In the genomic region with DNA sequence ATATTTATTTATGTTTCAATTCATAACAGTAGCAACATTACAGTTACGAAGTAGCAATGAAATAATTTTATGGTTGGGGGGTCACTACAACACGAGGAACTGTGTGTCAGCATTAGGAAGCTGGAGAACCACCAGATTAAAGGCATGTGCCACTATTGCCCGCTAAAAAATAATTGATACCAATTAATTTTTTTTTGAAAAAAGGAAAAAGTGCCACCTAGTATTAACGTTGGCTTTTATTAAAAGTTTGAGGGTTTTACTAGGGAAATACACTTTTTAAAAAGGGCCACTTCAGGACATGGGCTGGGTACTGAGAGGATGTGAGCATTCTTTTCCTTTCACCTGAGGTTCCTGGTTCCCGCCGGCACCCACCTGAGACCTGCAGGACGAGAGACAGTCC, we compare ENCODE assay signal across 8 mouse cellular contexts. TPM values are rescaled to one million over a fixed set of nuclear protein-coding genes. Genes with fewer than 3 reads are reported as not detected.
A peak's percentile ranks its signal among the peaks of the same experiment; 100 is the strongest.
DNase-seq lines count a peak whose midpoint lies in the region; ATAC-seq lines count a peak whose summit lies in the region.

A gene (plus strand): TSS at position 301 of the 400 bp plus-strand sequence.

- H3K36me3 ChIP-seq in kidney, embryonic 14.5 days (ENCODE audit: control insufficient read depth, insufficient read depth, low read length) = no peaks in the 10 kb centered on the region
- H3K36me3 ChIP-seq in midbrain, embryonic 14.5 days (ENCODE audit: control insufficient read depth, insufficient read depth, low read length) = no peaks in the 10 kb centered on the region

- intact Hi-C loops in gastrocnemius, postnatal 36 days (cut with DNase I) = loop anchor here (2.0 kb wide), 1 partner anchor 20 kb away; no protein-coding TSS in a partner anchor

- WGBS in kidney, embryonic 14.5 days = 18% methylated on average over 7 of the region's 7 CpGs
- WGBS in large intestine, adult 2 months = 16% methylated on average over 7 of the region's 7 CpGs
- 21% methylated on average over 7 of the region's 7 CpGs for WGBS in midbrain, embryonic 14.5 days

- peak within 1 kb of the TSS; percentile 84 for H3K4me3 ChIP-seq in kidney, embryonic 14.5 days (ENCODE audit: low read length)
- peak within 1 kb of the TSS; percentile 92 for H3K4me3 ChIP-seq in midbrain, embryonic 14.5 days (replicated peaks; ENCODE audit: low read depth, low read length)

- ATAC-seq in kidney, embryonic 14.5 days (ENCODE audit: low FRiP score, low TSS enrichment) = no peak
- ATAC-seq in midbrain, embryonic 14.5 days (ENCODE audit: low FRiP score, low TSS enrichment) = no peak

- no peaks in the 10 kb centered on the region for H3K27me3 ChIP-seq in kidney, embryonic 14.5 days (ENCODE audit: control insufficient read depth, insufficient read depth, low read length)
- H3K27me3 ChIP-seq in midbrain, embryonic 14.5 days (ENCODE audit: control insufficient read depth, insufficient read depth, low read length) = no peaks in the 10 kb centered on the region

- H3K27ac ChIP-seq in kidney, embryonic 14.5 days (ENCODE audit: low read depth, low read length) = no peak within 1 kb of the TSS
- peak within 1 kb of the TSS; percentile 81 for H3K27ac ChIP-seq in midbrain, embryonic 14.5 days (replicated peaks; ENCODE audit: low read depth, low read length)

- no peak for DNase-seq in kidney, postnatal 4 days
- no peak for DNase-seq in adrenal gland, postnatal 4 days (ENCODE audit: low spot score in 2 of 2)
- no peak for DNase-seq in gastrocnemius, postnatal 36 days
- DNase-seq in large intestine, adult 2 months (ENCODE audit: low read depth, low spot score) = no peak
- no peak for DNase-seq in midbrain, embryonic 14.5 days
- no peak for DNase-seq in right cerebral cortex, postnatal 14 days
- no peak for DNase-seq in retina, embryonic 14.5 days (ENCODE audit: low spot score)

- H3K9me3 ChIP-seq in kidney, embryonic 14.5 days (ENCODE audit: control insufficient read depth, low read length) = no peaks in the 10 kb centered on the region
- no peaks in the 10 kb centered on the region for H3K9me3 ChIP-seq in midbrain, embryonic 14.5 days (ENCODE audit: control insufficient read depth, low read length)

- H3K4me1 ChIP-seq in kidney, embryonic 14.5 days (ENCODE audit: control insufficient read depth, insufficient read depth, low read length) = peaks cover 5% of the 10 kb centered on the region; the same call in 1 of the 2 replicates
- H3K4me1 ChIP-seq in midbrain, embryonic 14.5 days (ENCODE audit: control insufficient read depth, insufficient read depth, low read length) = peaks cover 21% of the 10 kb centered on the region

- peak within 1 kb of the TSS; percentile 90 for H3K9ac ChIP-seq in kidney, embryonic 14.5 days (ENCODE audit: low read depth, low read length)
- peak within 1 kb of the TSS; percentile 96 for H3K9ac ChIP-seq in midbrain, embryonic 14.5 days (replicated peaks; ENCODE audit: low read length)

- H3K4me2 ChIP-seq in kidney, embryonic 14.5 days (replicated peaks; ENCODE audit: low read depth, low read length) = peak within 1 kb of the TSS; percentile 98
- peak within 1 kb of the TSS; percentile 94 for H3K4me2 ChIP-seq in midbrain, embryonic 14.5 days (ENCODE audit: low read length)

RNA-seq across cellular contexts. Expression of the gene that starts here (rescaled TPM):
- polyA plus RNA-seq in kidney, embryonic 14.5 days (2014; fragmentation: Nextera tagmentation; extraction: Ambion mirVana) = 27.4 and 29.1 TPM in 2 replicates
- total RNA-seq in adrenal gland, postnatal 4 days (2021) = 10 to 100 TPM; 27.8 to 29.9 TPM
- 100 to 1,000 TPM; 103 to 399 TPM for total RNA-seq in gastrocnemius, postnatal 36 days (2021)
- 35.6 and 39.6 TPM in 2 replicates for polyA plus RNA-seq in large intestine, adult 2 months (2012; rRNA removed)
- polyA plus RNA-seq in midbrain, embryonic 14.5 days (2014; fragmentation: Nextera tagmentation; extraction: Ambion mirVana) = 31.4 and 37.7 TPM in 2 replicates
